Mouse (Mus musculus): ENCODE data around the gene Col25a1. TPM values are rescaled to one million over a fixed set of nuclear protein-coding genes. Genes with fewer than 3 reads are reported as not detected.

Gene Col25a1
- polyA plus RNA-seq, 1 experiment from 2014 or later, result 10.0 TPM

- 83% methylated on average over 5 of the region's 5 CpGs for WGBS
Measured at GRCm38 (mm10) chr3:130465371-130465770, 334.1 kb downstream of the Col25a1 start.

DNA sequence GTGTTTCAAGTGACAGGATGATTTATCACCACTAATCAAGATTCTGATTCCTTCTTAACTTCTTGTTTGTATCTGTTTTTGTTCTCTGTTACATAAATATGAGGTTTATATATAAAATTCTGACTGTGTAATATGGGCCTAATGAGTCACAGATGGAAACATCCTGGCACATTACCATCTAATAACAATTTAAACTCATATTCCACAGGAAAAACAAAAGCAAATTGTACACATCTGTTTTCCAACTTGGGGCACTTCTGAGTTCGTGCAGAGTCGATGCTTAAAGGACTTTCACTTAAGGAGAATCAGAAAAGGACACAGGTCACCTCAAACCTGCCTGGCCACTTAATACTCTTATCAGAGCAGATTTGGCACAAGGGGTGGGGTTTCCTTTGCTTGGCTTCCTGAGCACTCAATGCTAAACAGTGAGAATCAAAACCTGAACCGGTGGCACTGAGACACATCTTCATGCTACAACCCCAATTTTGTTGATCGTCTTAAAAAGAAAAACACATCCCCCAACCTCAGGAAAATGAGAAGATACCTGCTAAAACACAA is 342.0 kb downstream of the Col25a1 start:
- WGBS, result 77% methylated on average over 4 of the region's 4 CpGs

More at GRCm38 (mm10) chr3:130465371-130465770, 334.1 kb downstream of the Col25a1 start:
- no peaks in the 10 kb centered on the region for H3K36me3 ChIP-seq
- no peak overlapping the region for H3K4me3 ChIP-seq
- no peaks in the 10 kb centered on the region for H3K27me3 ChIP-seq
- no peak overlapping the region for H3K9ac ChIP-seq
- H3K27ac ChIP-seq, result no peak overlapping the region
- H3K4me2 ChIP-seq (replicated peaks), result no peak overlapping the region
- H3K9me3 ChIP-seq (replicated peaks), result peaks cover 9% of the 10 kb centered on the region
- ATAC-seq (ENCODE audit: low FRiP score), result no peak
- H3K4me1 ChIP-seq, result no peaks in the 10 kb centered on the region

DNA sequence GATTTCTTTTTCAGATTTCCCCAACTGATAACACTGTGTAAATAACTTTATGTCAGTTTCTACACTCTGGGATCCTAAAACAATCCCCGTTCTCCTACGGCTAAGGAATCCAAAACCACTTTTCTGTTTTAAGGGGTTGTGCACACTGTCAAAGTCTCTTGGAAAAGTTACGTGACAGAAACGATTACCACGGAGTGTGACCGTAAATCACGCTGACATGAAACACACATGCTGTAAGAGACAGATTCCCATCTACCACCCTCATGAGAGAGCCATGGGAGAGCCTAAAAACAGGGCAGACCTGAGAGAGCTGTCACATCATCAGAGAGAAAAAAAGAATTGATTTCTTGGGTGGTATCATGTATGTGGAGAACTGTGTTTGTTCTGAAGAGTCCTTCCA is 342.7 kb downstream of the Col25a1 start:
- no peak for ATAC-seq (ENCODE audit: low FRiP score)
- no peak overlapping the region for H3K27ac ChIP-seq
- H3K9me3 ChIP-seq (replicated peaks), result no peaks in the 10 kb centered on the region
- H3K9ac ChIP-seq, result no peak overlapping the region
- H3K27me3 ChIP-seq, result no peaks in the 10 kb centered on the region
- H3K4me1 ChIP-seq, result no peaks in the 10 kb centered on the region
- H3K4me2 ChIP-seq (replicated peaks), result no peak overlapping the region
- no peaks in the 10 kb centered on the region for H3K36me3 ChIP-seq
- H3K4me3 ChIP-seq, result no peak overlapping the region
- 79% methylated on average over 7 of the region's 7 CpGs for WGBS

More for the DNA sequence above, 342.0 kb downstream of the Col25a1 start:
- no peak overlapping the region for H3K4me2 ChIP-seq (replicated peaks)
- H3K27me3 ChIP-seq, result no peaks in the 10 kb centered on the region
- H3K4me3 ChIP-seq, result no peak overlapping the region
- H3K27ac ChIP-seq, result no peak overlapping the region
- no peaks in the 10 kb centered on the region for H3K4me1 ChIP-seq
- no peaks in the 10 kb centered on the region for H3K36me3 ChIP-seq
- no peak overlapping the region for H3K9ac ChIP-seq
- no peaks in the 10 kb centered on the region for H3K9me3 ChIP-seq (replicated peaks)
- ATAC-seq (ENCODE audit: low FRiP score), result no peak

- Histone ChIP-seq H3K27me3 (no peaks in the 10 kb centered on the region), H3K9me3 (replicated peaks) (no peaks in the 10 kb centered on the region), H3K9ac (no peak overlapping the region), H3K4me3 (no peak overlapping the region), H3K36me3 (no peaks in the 10 kb centered on the region), H3K4me2 (replicated peaks) (no peak overlapping the region), H3K27ac (no peak overlapping the region), H3K4me1 (no peaks in the 10 kb centered on the region)
- ATAC-seq (ENCODE audit: low FRiP score), result no peak
- WGBS, result 87% methylated on average over 8 of the region's 8 CpGs
Measured at GRCm38 (mm10) chr3:130482513-130482912, 351.2 kb downstream of the Col25a1 start.

GRCm38 (mm10) chr3:130488839-130489238 is 357.5 kb downstream of the Col25a1 start:
- Histone ChIP-seq H3K36me3 (no peaks in the 10 kb centered on the region), H3K4me1 (no peaks in the 10 kb centered on the region), H3K27ac (no peak overlapping the region), H3K4me3 (no peak overlapping the region), H3K9ac (no peak overlapping the region), H3K9me3 (replicated peaks) (no peaks in the 10 kb centered on the region), H3K4me2 (replicated peaks) (no peak overlapping the region), H3K27me3 (no peaks in the 10 kb centered on the region)
- 75% methylated on average over 4 of the region's 4 CpGs for WGBS
- ATAC-seq (ENCODE audit: low FRiP score), result no peak

GRCm38 (mm10) chr3:130494192-130494591 is 362.9 kb downstream of the Col25a1 start:
- ATAC-seq (ENCODE audit: low FRiP score), result no peak
- Histone ChIP-seq H3K27ac (no peak overlapping the region), H3K4me1 (no peaks in the 10 kb centered on the region), H3K36me3 (no peaks in the 10 kb centered on the region), H3K27me3 (no peaks in the 10 kb centered on the region), H3K4me3 (no peak overlapping the region), H3K9me3 (replicated peaks) (no peaks in the 10 kb centered on the region), H3K4me2 (replicated peaks) (no peak overlapping the region), H3K9ac (no peak overlapping the region)
- WGBS, result 17% methylated on average over 1 of the region's 1 CpGs

- no peak overlapping the region for H3K4me2 ChIP-seq (replicated peaks)
- H3K36me3 ChIP-seq, result no peaks in the 10 kb centered on the region
- H3K27ac ChIP-seq, result no peak overlapping the region
- H3K27me3 ChIP-seq, result no peaks in the 10 kb centered on the region
- no peaks in the 10 kb centered on the region for H3K9me3 ChIP-seq (replicated peaks)
- no peak overlapping the region for H3K9ac ChIP-seq
- 73% methylated on average over 20 of the region's 20 CpGs for WGBS
- ATAC-seq (ENCODE audit: low FRiP score), result no peak
- H3K4me1 ChIP-seq, result no peaks in the 10 kb centered on the region
- H3K4me3 ChIP-seq, result no peak overlapping the region
Measured at GRCm38 (mm10) chr3:130494665-130495396, 363.5 kb downstream of the Col25a1 start.

GRCm38 (mm10) chr3:130497036-130497435 is 365.7 kb downstream of the Col25a1 start:
- Histone ChIP-seq H3K9ac (no peak overlapping the region), H3K27me3 (no peaks in the 10 kb centered on the region), H3K4me3 (no peak overlapping the region), H3K36me3 (no peaks in the 10 kb centered on the region), H3K4me2 (replicated peaks) (no peak overlapping the region), H3K9me3 (replicated peaks) (no peaks in the 10 kb centered on the region), H3K27ac (no peak overlapping the region), H3K4me1 (no peaks in the 10 kb centered on the region)
- WGBS, result 88% methylated on average over 2 of the region's 2 CpGs
- no peak for ATAC-seq (ENCODE audit: low FRiP score)

- no peak for ATAC-seq (ENCODE audit: low FRiP score)
- 70% methylated on average over 3 of the region's 3 CpGs for WGBS
- no peaks in the 10 kb centered on the region for H3K9me3 ChIP-seq (replicated peaks)
Measured at GRCm38 (mm10) chr3:130501713-130502112, 370.4 kb downstream of the Col25a1 start.

GRCm38 (mm10) chr3:130508330-130508729 is 377.0 kb downstream of the Col25a1 start:
- no peaks in the 10 kb centered on the region for H3K9me3 ChIP-seq (replicated peaks)
- no peak overlapping the region for H3K9ac ChIP-seq
- H3K4me1 ChIP-seq, result no peaks in the 10 kb centered on the region
- H3K27ac ChIP-seq, result no peak overlapping the region
- no peaks in the 10 kb centered on the region for H3K36me3 ChIP-seq
- WGBS, result 96% methylated on average over 2 of the region's 2 CpGs
- ATAC-seq (ENCODE audit: low FRiP score), result no peak
- H3K27me3 ChIP-seq, result no peaks in the 10 kb centered on the region
- no peak overlapping the region for H3K4me3 ChIP-seq
- H3K4me2 ChIP-seq (replicated peaks), result no peak overlapping the region

More at GRCm38 (mm10) chr3:130501713-130502112, 370.4 kb downstream of the Col25a1 start:
- Histone ChIP-seq H3K4me2 (replicated peaks) (no peak overlapping the region), H3K27me3 (no peaks in the 10 kb centered on the region), H3K4me3 (no peak overlapping the region), H3K4me1 (no peaks in the 10 kb centered on the region), H3K9ac (no peak overlapping the region), H3K36me3 (no peaks in the 10 kb centered on the region), H3K27ac (no peak overlapping the region)

GRCm38 (mm10) chr3:130518457-130518879 is 387.2 kb downstream of the Col25a1 start:
- Histone ChIP-seq H3K36me3 (no peaks in the 10 kb centered on the region), H3K4me1 (peaks cover 5% of the 10 kb centered on the region), H3K4me3 (no peak overlapping the region), H3K27ac (no peak overlapping the region), H3K4me2 (replicated peaks) (no peak overlapping the region), H3K9ac (no peak overlapping the region), H3K9me3 (replicated peaks) (no peaks in the 10 kb centered on the region), H3K27me3 (no peaks in the 10 kb centered on the region)
- ATAC-seq (ENCODE audit: low FRiP score), result no peak
- 58% methylated on average over 9 of the region's 9 CpGs for WGBS

DNA sequence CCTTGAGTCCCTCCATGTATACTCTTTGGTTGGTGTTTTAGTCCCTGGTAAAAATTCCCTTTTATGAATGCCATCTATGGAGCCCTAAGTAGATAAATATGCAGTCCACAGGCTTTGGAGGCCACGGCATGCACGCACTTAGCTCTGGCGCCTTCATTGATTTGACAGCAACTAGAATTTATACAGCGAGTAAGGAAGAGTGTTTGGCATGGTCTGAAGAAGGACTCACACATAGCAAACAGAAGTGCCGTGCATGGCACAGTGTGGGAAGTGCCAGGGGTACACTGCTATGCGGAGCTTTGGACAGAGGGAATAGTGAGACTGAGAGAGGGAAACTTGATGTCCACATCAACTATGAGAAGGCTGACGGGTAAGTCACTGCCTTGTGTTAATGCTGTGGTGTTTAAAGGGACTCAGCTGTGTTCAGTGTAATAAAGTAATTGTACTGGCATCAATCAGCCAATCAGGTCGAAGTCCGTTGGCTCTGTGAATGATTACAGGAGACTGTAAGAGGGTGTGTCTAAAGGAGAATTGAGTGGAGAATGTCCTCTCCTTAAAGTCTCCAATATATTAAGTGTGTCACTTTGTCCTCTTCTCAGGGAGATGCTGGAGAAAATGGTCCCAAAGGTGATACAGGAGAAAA is 390.7 kb downstream of the Col25a1 start:
- Histone ChIP-seq H3K36me3 (no peaks in the 10 kb centered on the region), H3K4me1 (peaks cover 5% of the 10 kb centered on the region), H3K9ac (no peak overlapping the region), H3K27ac (no peak overlapping the region), H3K9me3 (replicated peaks) (no peaks in the 10 kb centered on the region), H3K27me3 (no peaks in the 10 kb centered on the region; the same call in 1 of the 2 replicates), H3K4me3 (no peak overlapping the region), H3K4me2 (replicated peaks) (no peak overlapping the region)
- ATAC-seq (ENCODE audit: low FRiP score), result no peak
- 87% methylated on average over 9 of the region's 9 CpGs for whole genome bisulfite sequencing

Data from hindbrain, embryonic 12.5 days (tissue).